Comparison of ENCODE assay signal across 10 mouse cellular contexts in the genomic region with DNA sequence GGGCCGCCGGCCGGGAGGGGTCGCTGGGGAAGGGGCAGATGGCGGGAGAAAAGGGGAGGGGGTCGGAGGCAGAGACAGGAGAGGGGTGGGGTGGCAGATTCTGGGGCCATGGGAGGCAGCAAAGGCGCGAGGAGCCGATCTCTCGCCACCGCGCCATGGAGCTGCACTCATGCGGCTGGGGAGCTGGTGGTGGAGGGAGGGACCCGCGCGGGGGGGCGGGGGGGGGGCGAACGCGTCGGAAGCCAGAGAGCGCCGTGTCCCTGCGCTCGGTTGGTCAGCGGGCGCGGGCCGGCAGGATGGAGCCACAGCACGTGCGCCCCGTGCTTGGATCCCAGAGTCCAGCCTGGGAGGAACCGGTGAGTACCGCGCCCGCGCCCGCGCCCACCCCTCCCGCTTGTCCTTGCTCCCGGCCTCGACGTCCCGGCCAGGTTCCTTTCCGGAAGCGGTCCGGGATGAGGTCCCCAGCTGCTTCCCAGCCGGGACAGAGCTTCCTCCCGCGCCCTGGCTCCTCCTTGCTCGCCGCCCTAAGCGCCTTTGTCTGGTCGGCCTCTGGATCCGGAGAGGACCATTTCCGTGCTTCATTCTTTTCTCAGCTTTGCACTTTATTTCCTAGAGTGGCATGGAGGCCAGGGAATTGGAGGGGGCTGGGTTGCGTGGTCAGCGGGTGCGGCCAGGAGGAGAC. TPM values are rescaled to one million over a fixed set of nuclear protein-coding genes. Genes with fewer than 3 reads are reported as not detected.
DNase-seq lines count a peak whose midpoint lies in the region; ATAC-seq and TF ChIP-seq lines count a peak whose summit lies in the region.
"Not testable (repeated sequence)": the region's sequence is repeated elsewhere in the genome, so short reads cannot be mapped to it uniquely, and the experiment has no call there.
"Had no signal": no experiment of that assay in that cellular context is flagged by ENCODE, and none has a peak within 500 bp of the region (broad histone marks: within the 10 kb centered on the region; RNA-seq: fewer than 3 reads in every experiment).

A gene (plus strand): TSS at position 278 of the 682 bp plus-strand sequence.

- H3K27ac ChIP-seq in cortical plate, adult 2 months (ENCODE audit: insufficient read depth, low read length); forebrain, postnatal 0 days (ENCODE audit: low read depth, low read length); heart, embryonic 16.5 days (ENCODE audit: low read length); intestine, postnatal 0 days (ENCODE audit: low read depth, low read length); limb, embryonic 13.5 days; midbrain, embryonic 12.5 days (replicated peaks): not testable (repeated sequence)

- H3K9ac ChIP-seq in forebrain, postnatal 0 days = peak within 1 kb of the TSS; percentile 57
- H3K9ac ChIP-seq in heart, embryonic 16.5 days (ENCODE audit: low read length); intestine, postnatal 0 days (ENCODE audit: low read depth, low read length): not testable (repeated sequence)
- peak within 1 kb of the TSS; percentile 56; the same call in 1 of the 2 replicates for H3K9ac ChIP-seq in limb, embryonic 13.5 days
- H3K9ac ChIP-seq in midbrain, embryonic 12.5 days (replicated peaks) = peak within 1 kb of the TSS; percentile 46; the same call in 1 of the 2 replicates

- H3K4me1 ChIP-seq in cortical plate, adult 2 months (ENCODE audit: control insufficient read depth, insufficient read depth, low read length); forebrain, postnatal 0 days (ENCODE audit: insufficient read depth); heart, embryonic 16.5 days (ENCODE audit: control insufficient read depth, insufficient read depth, low read length); intestine, postnatal 0 days (replicated peaks; ENCODE audit: control insufficient read depth, insufficient read depth, low read length); limb, embryonic 13.5 days; midbrain, embryonic 12.5 days: not testable (repeated sequence)

- not testable (repeated sequence) for H3K27me3 ChIP-seq in forebrain, postnatal 0 days (ENCODE audit: insufficient read depth, low read length); heart, embryonic 16.5 days (ENCODE audit: control insufficient read depth, insufficient read depth, low read length); intestine, postnatal 0 days (replicated peaks; ENCODE audit: control insufficient read depth, insufficient read depth, low read length); limb, embryonic 13.5 days; midbrain, embryonic 12.5 days

- H3K4me3 ChIP-seq in cortical plate, adult 2 months (ENCODE audit: insufficient read depth, low read length) = 0 out of 2 replicates have a peak within 1 kb of the TSS, but pooled peaks have one; percentile 29
- peak within 1 kb of the TSS; percentile 37 for H3K4me3 ChIP-seq in forebrain, postnatal 0 days (ENCODE audit: low read depth, low read length)
- H3K4me3 ChIP-seq in heart, embryonic 16.5 days (ENCODE audit: low read length) = peak within 1 kb of the TSS; percentile 45
- not testable (repeated sequence) for H3K4me3 ChIP-seq in intestine, postnatal 0 days (ENCODE audit: low read depth, low read length)
- H3K4me3 ChIP-seq in limb, embryonic 13.5 days = peak within 1 kb of the TSS; percentile 42
- H3K4me3 ChIP-seq in midbrain, embryonic 12.5 days = peak within 1 kb of the TSS; percentile 44

- not testable (repeated sequence) for H3K9me3 ChIP-seq in forebrain, postnatal 0 days (ENCODE audit: low read length); heart, embryonic 16.5 days (replicated peaks; ENCODE audit: control insufficient read depth, low read length); intestine, postnatal 0 days (ENCODE audit: control insufficient read depth); limb, embryonic 13.5 days; midbrain, embryonic 12.5 days

- not testable (repeated sequence) for ATAC-seq in forebrain, postnatal 0 days; heart, embryonic 16.5 days (replicated peaks; ENCODE audit: extremely low read depth, insufficient read depth, low FRiP score); intestine, postnatal 0 days; limb, embryonic 13.5 days (ENCODE audit: low FRiP score, low read depth); midbrain, embryonic 12.5 days (ENCODE audit: low FRiP score, low read depth)

- DNase-seq in 3134 (ENCODE audit: extremely low read depth, insufficient read length, low spot score) = peak; percentile 44
- DNase-seq in forebrain, postnatal 0 days = peak; percentile 7
- peak; percentile 10 for DNase-seq in skeletal muscle tissue, adult 2 months (ENCODE audit: low read depth, low spot score)

- not testable (repeated sequence) for H3K36me3 ChIP-seq in forebrain, postnatal 0 days (ENCODE audit: insufficient read depth); heart, embryonic 16.5 days (ENCODE audit: control insufficient read depth, insufficient read depth); intestine, postnatal 0 days (ENCODE audit: control insufficient read depth, insufficient read depth); limb, embryonic 13.5 days; midbrain, embryonic 12.5 days

- H3K4me2 ChIP-seq in forebrain, postnatal 0 days (ENCODE audit: low read depth) = peak within 1 kb of the TSS; percentile 49
- H3K4me2 ChIP-seq in heart, embryonic 16.5 days (ENCODE audit: low read depth, low read length) = peak within 1 kb of the TSS; percentile 55
- peak within 1 kb of the TSS; percentile 59 for H3K4me2 ChIP-seq in intestine, postnatal 0 days (replicated peaks; ENCODE audit: low read depth)
- H3K4me2 ChIP-seq in limb, embryonic 13.5 days (replicated peaks) = peak within 1 kb of the TSS; percentile 61
- H3K4me2 ChIP-seq in midbrain, embryonic 12.5 days (replicated peaks) = peak within 1 kb of the TSS; percentile 56

- not testable (repeated sequence) for TF ChIP-seq POLR2A in cortical plate, adult 2 months (IDR thresholded peaks at IDR 0.05; ENCODE audit: extremely low read depth, insufficient read depth, low read length)

- 9% methylated on average over 35 of the region's 59 CpGs for WGBS in forebrain, postnatal 0 days
- WGBS in heart, embryonic 16.5 days = 15% methylated on average over 31 of the region's 59 CpGs
- 9% methylated on average over 33 of the region's 59 CpGs for WGBS in intestine, postnatal 0 days
- 9% methylated on average over 37 of the region's 59 CpGs for WGBS in limb, embryonic 13.5 days
- 6% methylated on average over 38 of the region's 59 CpGs for WGBS in midbrain, embryonic 12.5 days

- not testable (repeated sequence) for TF ChIP-seq CTCF in cortical plate, adult 2 months (IDR thresholded peaks at IDR 0.05; ENCODE audit: extremely low read depth, insufficient read depth, low read length); forebrain, postnatal 0 days (IDR thresholded peaks at IDR 0.05; ENCODE audit: low read depth); intestine, postnatal 0 days (IDR thresholded peaks at IDR 0.05; ENCODE audit: low read depth)

RNA-seq across cellular contexts. Expression of the gene that starts here (rescaled TPM):
- polyA plus RNA-seq in cortical plate, adult 2 months (2012; rRNA removed) = 0.76 TPM in 1 of 2 replicates, not detected in the other
- total RNA-seq in forebrain, postnatal 0 days (2014; rRNA removed) = 2.2 and 6.8 TPM in 2 replicates
- polyA plus RNA-seq in forebrain, postnatal 0 days (2015; fragmentation: Nextera tagmentation; extraction: Ambion mirVana) = 4.2 and 4.6 TPM in 2 replicates
- polyA plus RNA-seq in heart, embryonic 16.5 days (2015; fragmentation: Nextera tagmentation; extraction: Ambion mirVana) = 0.97 and 2.6 TPM in 2 replicates
- not detected in 2 replicates for polyA plus RNA-seq in intestine, postnatal 0 days (2015; fragmentation: Nextera tagmentation; extraction: Ambion mirVana)
- polyA plus RNA-seq in limb, embryonic 13.5 days (2015; fragmentation: Nextera tagmentation; extraction: Ambion mirVana) = 0.34 and 0.57 TPM in 2 replicates
- 0.60 and 1.9 TPM in 2 replicates for polyA plus RNA-seq in midbrain, embryonic 12.5 days (2016; fragmentation: Nextera tagmentation; extraction: Ambion mirVana)
- total RNA-seq: left cerebral cortex, postnatal 25 days had no signal
- polyA plus RNA-seq: kidney, adult 2 months had no signal
